Comparison of ENCODE assay signal across 28 mouse cellular contexts in the genomic region with DNA sequence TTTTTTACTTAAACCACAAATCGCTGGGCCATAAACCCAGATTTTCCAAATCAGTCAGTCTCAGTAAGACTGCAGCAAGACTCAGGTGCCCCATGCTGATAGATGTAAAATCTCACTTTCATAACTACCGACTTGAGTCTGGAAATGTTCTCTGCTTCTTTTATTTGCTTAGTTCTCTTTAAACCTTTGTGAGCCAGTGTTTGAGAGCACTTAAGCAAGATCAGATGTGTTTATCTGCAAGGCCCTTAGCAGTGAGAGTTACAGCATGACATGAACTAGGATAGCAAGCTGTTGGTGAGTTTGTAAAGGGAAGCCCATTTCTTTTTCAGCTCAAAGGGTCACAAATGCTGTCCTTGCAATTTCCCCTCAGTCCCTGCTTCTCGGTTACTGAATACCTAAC. TPM values are rescaled to one million over a fixed set of nuclear protein-coding genes. Genes with fewer than 3 reads are reported as not detected.
"Had no signal": no experiment of that assay in that cellular context is flagged by ENCODE, and none has a peak within 500 bp of the region (broad histone marks: within the 10 kb centered on the region; RNA-seq: fewer than 3 reads in every experiment).

No protein-coding gene starts in this region.

- ATAC-seq: inflammation-experienced regulatory T-cells, adult 6 months; midbrain, embryonic 13.5 days; midbrain, embryonic 16.5 days had no signal

- H3K36me3 ChIP-seq: limb, embryonic 12.5 days; liver, embryonic 13.5 days; lung, embryonic 15.5 days; midbrain, embryonic 10.5 days; midbrain, embryonic 13.5 days; neural tube, embryonic 13.5 days had no signal

- DNase-seq: kidney, adult 18-20 months; kidney, postnatal 25 days; layer of hippocampus, adult 9-11 months; liver, embryonic 13.5 days; retina, postnatal 1 day; thymus, adult 18-20 months; thymus, postnatal 36 days had no signal

- H3K9me3 ChIP-seq: limb, embryonic 12.5 days; liver, embryonic 13.5 days; lung, embryonic 15.5 days; midbrain, embryonic 10.5 days; midbrain, embryonic 13.5 days; neural tube, embryonic 13.5 days had no signal

- H3K27ac ChIP-seq: layer of hippocampus, adult 2 months; limb, embryonic 12.5 days; lung, embryonic 15.5 days; midbrain, embryonic 10.5 days; midbrain, embryonic 13.5 days; neural tube, embryonic 13.5 days had no signal

- H3K9ac ChIP-seq: limb, embryonic 12.5 days; lung, embryonic 15.5 days; midbrain, embryonic 13.5 days; neural tube, embryonic 13.5 days had no signal

- H3K4me2 ChIP-seq: limb, embryonic 12.5 days; liver, embryonic 13.5 days; lung, embryonic 15.5 days; midbrain, embryonic 13.5 days; neural tube, embryonic 13.5 days had no signal

- H3K4me3 ChIP-seq: layer of hippocampus, adult 2 months; limb, embryonic 12.5 days; liver, embryonic 13.5 days; lung, embryonic 15.5 days; megakaryocyte, embryonic 14.5 days; midbrain, embryonic 10.5 days; midbrain, embryonic 13.5 days; myocyte; neural tube, embryonic 13.5 days had no signal

- H3K27me3 ChIP-seq: liver, embryonic 13.5 days; megakaryocyte, embryonic 14.5 days; midbrain, embryonic 13.5 days; neural tube, embryonic 13.5 days had no signal

RNA-seq across cellular contexts. Expression of gene Hist2h3c1, which starts 10.7 kb away (rescaled TPM):
- total RNA-seq: layer of hippocampus, adult 2 months; layer of hippocampus, postnatal 25 days; left cerebral cortex, adult 18-20 months; left cerebral cortex, postnatal 10 days; left cerebral cortex, postnatal 36 days; monocyte, adult 5-6 weeks; neutrophil, adult 5-6 weeks had no signal
- polyA plus RNA-seq: inflammation-experienced regulatory T-cells, adult 6 months; large intestine, adult 2 months; limb, embryonic 12.5 days; midbrain, embryonic 16.5 days; myocyte; small intestine, adult 2 months; spleen, adult 2 months; testis, adult 2 months; urinary bladder, adult 2 months had no signal

RNA-seq across cellular contexts. Expression of gene Hist2h2aa1, which starts 11.9 kb away (rescaled TPM):
- polyA plus RNA-seq: myocyte had no signal

RNA-seq across cellular contexts. Expression of gene Hist2h2bb, which starts 12.4 kb away (rescaled TPM):
- polyA plus RNA-seq: urinary bladder, adult 2 months had no signal
